Mouse (Mus musculus): ENCODE results near the gene Alkal2.

The Alkal2 gene

GRCm38 (mm10) chr12:30883986-30884621 lies at the start of gene Alkal2:
Gene Alkal2, plus strand, starts transcription at chr12:30884322.
- in situ Hi-C loops (cut with MboI, MseI): loop anchor here in 1 of 2 experiments (5.0 kb wide), 2 partner anchors 48 to 287 kb away; no protein-coding TSS in a partner anchor

- in situ Hi-C loops (cut with MboI, MseI): no loop called here
These were observed 35.6 kb upstream of the Alkal2 start for GRCm38 (mm10) chr12:30848521-30848920.

GRCm38 (mm10) chr12:30850902-30851301 lies 33.2 kb upstream of the Alkal2 start:
- in situ Hi-C loops (cut with MboI, MseI): no loop called here

- in situ Hi-C loops (cut with MboI, MseI): no loop called here
These were observed 32.3 kb upstream of the Alkal2 start for GRCm38 (mm10) chr12:30851871-30852270.

GRCm38 (mm10) chr12:30855442-30856159 lies 28.5 kb upstream of the Alkal2 start:
- in situ Hi-C loops (cut with MboI, MseI): no loop called here

GRCm38 (mm10) chr12:30856172-30856571 lies 27.9 kb upstream of the Alkal2 start:
- in situ Hi-C loops (cut with MboI, MseI): no loop called here

GRCm38 (mm10) chr12:30864347-30864746 lies 19.8 kb upstream of the Alkal2 start:
- in situ Hi-C loops (cut with MboI, MseI): loop anchor here (5.0 to 10.0 kb wide), 2 partner anchors 140 to 147 kb away; no protein-coding TSS in a partner anchor

- in situ Hi-C loops (cut with MboI, MseI): loop anchor here in 1 of 2 experiments (10.0 kb wide), 1 partner anchor 139 kb away; no protein-coding TSS in a partner anchor
These were observed 18.3 kb upstream of the Alkal2 start for GRCm38 (mm10) chr12:30865781-30866180.

- in situ Hi-C loops (cut with MboI, MseI): no loop called here
These were observed 4.7 kb upstream of the Alkal2 start for GRCm38 (mm10) chr12:30879447-30879846.

GRCm38 (mm10) chr12:30883592-30883985 lies 533 bp upstream of the Alkal2 start:
- in situ Hi-C loops (cut with MboI, MseI): loop anchor here in 1 of 2 experiments (5.0 kb wide), 2 partner anchors 49 to 286 kb away; no protein-coding TSS in a partner anchor

GRCm38 (mm10) chr12:30884622-30885230 lies 604 bp downstream of the Alkal2 start:
- in situ Hi-C loops (cut with MboI, MseI): loop anchor here (5.0 kb wide), 2 partner anchors 48 to 287 kb away; no protein-coding TSS in a partner anchor

GRCm38 (mm10) chr12:30885891-30886290 lies 1.8 kb downstream of the Alkal2 start:
- in situ Hi-C loops (cut with MboI, MseI): loop anchor here in 1 of 2 experiments (5.0 kb wide), 1 partner anchor 289 kb away; no protein-coding TSS in a partner anchor

GRCm38 (mm10) chr12:30888003-30888402 lies 3.9 kb downstream of the Alkal2 start:
- in situ Hi-C loops (cut with MboI, MseI): loop anchor here in 1 of 2 experiments (5.0 kb wide), 1 partner anchor 291 kb away; no protein-coding TSS in a partner anchor

GRCm38 (mm10) chr12:30890067-30890466 lies 5.9 kb downstream of the Alkal2 start:
- in situ Hi-C loops (cut with MboI, MseI): no loop called here

- in situ Hi-C loops (cut with MboI, MseI): no loop called here
These were observed 7.3 kb downstream of the Alkal2 start for GRCm38 (mm10) chr12:30891438-30891837.

- in situ Hi-C loops (cut with MboI, MseI): no loop called here
These were observed 12.9 kb downstream of the Alkal2 start for GRCm38 (mm10) chr12:30897039-30897438.

- in situ Hi-C loops (cut with MboI, MseI): loop anchor here (10.0 to 25.0 kb wide), 3 partner anchors 429 to 1316 kb away; partner anchors contain the start of genes Cog5 (in 1 of the 2) and Dus4l (in 1 of the 2)
These were observed 24.5 kb downstream of the Alkal2 start for GRCm38 (mm10) chr12:30908658-30909057.

GRCm38 (mm10) chr12:30909881-30910280 lies 25.8 kb downstream of the Alkal2 start:
- in situ Hi-C loops (cut with MboI, MseI): loop anchor here (5.0 to 25.0 kb wide), 6 partner anchors 315 to 1315 kb away; partner anchors contain the start of genes Cbll1 (in 1 of the 2), Cog5 (in 1 of the 2), Dld (in 1 of the 2) and Dus4l (in 1 of the 2)

- in situ Hi-C loops (cut with MboI, MseI): loop anchor here (5.0 to 25.0 kb wide), 5 partner anchors 316 to 751 kb away; partner anchors contain the start of genes Cbll1 (in 1 of the 2), Cog5 (in 1 of the 2), Dld (in 1 of the 2) and Dus4l (in 1 of the 2)
These were observed 26.7 kb downstream of the Alkal2 start for GRCm38 (mm10) chr12:30910860-30911259.

GRCm38 (mm10) chr12:30911261-30912047 lies 27.3 kb downstream of the Alkal2 start, which contains the start of the genes Acp1 and Sh3yl1:
Gene Acp1, minus strand, starts transcription at chr12:30911589.
Gene Sh3yl1, plus strand, starts transcription at chr12:30911668.
- in situ Hi-C loops (cut with MboI, MseI): loop anchor here (5.0 to 25.0 kb wide), 5 partner anchors 317 to 751 kb away; partner anchors contain the start of genes Cbll1 (in 1 of the 2), Cog5 (in 1 of the 2), Dld (in 1 of the 2) and Dus4l (in 1 of the 2)

All from T-helper 17 cell (primary cell).